Mouse (Mus musculus): Measurements from ENCODE around the gene Pcyt2.

Pcyt2 gene

GRCm38 (mm10) chr11:120560952-120561728 lies 56.6 kb downstream of the Pcyt2 start:
- no peak for DNase-seq (ENCODE audit: low read depth, low spot score)
